Mouse (Mus musculus) kidney, adult 18-20 months (tissue): ENCODE measurements at regions not wholly inside any gene's neighbourhood (a gene's known extent, or its start where the extent isn't known, plus 50 kb on each side); places are given as distances from the start of the nearest gene placed in this dataset.

Experiments
- DNase-seq: peaks from one replicate; pipeline ENCODE4 v3.0.0; 2021

DNA sequence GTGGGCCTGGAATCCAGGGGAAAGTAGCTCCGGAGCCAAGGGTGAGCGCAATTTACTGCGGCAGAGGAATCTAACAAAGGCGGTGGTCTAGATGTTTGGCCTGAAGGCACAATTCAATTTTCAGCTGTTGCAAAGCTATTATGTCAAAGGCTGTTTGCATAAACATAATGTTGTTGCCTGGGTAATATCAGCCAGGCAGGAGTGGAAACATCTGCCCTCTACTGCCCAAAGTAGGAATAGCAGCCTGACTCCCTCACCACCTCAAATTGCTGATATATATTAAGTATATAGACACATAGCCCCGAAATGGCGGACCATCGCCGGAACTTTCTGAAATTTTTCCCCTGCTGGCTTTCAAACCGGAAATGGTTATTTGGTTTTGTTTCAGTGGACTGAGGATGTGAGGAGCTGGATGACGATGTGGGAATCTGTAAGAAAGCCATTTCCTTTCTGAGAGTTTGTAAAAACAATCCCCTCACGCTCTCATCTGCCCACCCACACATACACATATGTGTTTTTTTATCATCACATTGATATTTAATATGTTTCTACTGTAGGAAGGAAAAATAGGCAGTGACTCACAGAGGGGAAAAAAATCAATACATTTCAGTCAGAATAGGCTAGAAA, 173.1 kb upstream of the Clint1 start:
- peak; percentile 65 for DNase-seq

DNA sequence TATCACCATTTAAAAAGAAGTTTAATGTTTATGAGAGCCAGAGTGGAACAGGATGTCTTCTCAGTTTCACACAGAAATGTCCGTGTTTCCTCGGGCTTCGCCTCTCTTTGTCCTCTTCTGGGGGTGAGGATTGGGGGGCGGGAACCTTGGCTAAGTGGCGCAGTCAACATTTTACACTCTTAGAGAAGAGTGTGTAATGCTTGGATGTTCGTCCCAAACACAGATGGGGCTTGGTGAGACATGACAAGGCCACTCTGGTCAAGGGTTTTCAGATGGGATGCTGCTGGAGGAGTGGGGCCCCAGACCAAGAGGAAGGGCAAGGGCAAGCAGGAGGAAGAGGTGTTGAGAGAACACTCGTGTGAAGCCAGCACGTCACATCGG, 172.6 kb upstream of the Clint1 start:
- no peak for DNase-seq

DNA sequence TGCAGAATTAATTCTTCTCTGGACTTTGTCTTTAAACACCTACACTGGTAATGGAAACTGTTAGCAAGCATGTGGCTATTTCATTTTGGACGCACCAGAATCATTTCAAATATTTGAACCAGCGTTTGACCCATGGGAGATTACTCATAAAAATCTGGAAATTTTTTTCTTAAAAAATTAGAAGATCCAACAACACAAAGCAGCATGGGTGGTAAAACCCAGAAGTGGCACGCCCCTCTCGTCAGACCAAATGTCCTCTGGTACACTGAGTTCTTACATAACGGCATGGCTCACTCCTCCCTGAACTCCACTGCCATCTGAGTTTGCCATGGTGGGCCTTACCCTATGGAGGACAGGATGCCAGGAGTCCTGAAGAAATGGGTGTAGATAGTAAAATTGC, 166.3 kb upstream of the Clint1 start:
- DNase-seq, result no peak

DNA sequence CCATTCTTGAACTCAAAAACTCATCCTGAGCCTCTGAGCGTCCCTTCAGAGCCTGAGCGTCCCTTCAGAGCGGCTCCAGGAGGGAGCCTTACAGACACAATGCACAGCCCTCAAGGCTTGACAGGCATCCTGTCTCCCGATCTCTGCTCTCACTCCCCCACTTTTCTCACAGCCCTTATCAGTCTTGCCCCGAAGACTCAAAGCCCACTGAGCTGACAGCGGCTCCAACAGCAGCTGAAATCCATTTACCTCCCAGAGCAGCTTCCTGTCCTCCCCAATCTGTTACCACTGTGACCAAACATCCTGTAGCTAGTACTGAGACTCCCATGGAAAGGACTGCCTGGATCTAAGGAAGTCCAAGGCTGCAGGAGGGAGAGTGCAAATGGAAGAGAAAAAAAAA, 158.6 kb upstream of the Clint1 start:
- DNase-seq, result no peak

DNA sequence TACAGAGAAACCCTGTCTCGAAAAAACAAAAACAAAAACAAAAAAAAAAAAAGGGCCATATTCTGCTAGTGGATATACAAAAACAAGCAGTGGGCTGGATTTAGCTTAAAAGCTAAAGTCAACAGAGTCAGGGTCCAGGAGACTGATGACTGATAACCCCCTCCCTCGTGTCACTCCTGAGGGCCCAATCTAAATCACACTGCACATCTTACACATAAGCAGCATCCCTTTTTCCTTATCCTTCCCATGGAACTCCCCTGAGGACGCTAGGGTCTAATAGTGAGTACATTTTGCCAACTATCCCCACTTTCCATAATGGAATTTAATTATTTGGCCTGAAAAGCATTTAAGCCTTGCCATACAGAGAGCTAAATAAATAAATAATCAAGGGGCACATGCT, 150.3 kb upstream of the Clint1 start:
- DNase-seq, result no peak

DNA sequence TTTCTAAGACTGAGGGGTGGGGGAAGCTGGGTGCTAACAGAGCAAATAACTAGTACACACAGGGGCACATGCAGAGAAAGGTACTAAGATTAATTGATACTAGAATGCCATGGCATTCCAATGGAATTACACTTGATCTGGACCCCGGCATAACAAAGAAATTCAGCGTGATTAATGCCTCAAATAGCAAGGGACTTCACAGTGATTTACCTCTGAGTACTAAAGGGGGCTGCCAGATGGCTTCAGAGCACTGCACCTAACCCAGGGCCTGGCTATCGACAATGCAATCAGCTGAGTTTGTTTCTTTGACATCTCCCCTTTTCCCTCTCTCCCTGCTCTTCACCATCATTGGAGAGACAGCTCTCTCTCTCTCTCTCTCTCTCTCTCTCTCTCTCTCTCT, 148.9 kb upstream of the Clint1 start:
- DNase-seq, result no peak

DNA sequence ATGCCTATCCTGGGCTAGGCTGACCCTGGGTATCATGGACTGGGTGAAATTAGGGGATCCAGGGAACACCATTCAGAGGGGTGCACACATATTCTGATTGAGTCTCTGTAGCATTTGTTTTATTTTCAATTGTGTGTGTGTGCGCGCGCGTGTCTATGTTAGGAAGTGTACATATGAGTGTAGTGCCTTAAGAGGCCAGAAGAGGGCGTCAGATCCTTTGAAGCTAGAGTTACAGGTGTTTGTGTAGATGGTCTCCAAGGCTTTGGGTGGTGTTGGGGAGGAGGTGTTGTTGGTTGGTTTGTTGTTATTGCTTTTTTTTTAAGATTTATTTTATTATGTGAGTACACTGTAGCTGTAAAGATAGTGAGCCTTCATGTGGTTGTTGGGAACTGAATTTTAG, 147.4 kb upstream of the Clint1 start:
- no peak for DNase-seq

DNA sequence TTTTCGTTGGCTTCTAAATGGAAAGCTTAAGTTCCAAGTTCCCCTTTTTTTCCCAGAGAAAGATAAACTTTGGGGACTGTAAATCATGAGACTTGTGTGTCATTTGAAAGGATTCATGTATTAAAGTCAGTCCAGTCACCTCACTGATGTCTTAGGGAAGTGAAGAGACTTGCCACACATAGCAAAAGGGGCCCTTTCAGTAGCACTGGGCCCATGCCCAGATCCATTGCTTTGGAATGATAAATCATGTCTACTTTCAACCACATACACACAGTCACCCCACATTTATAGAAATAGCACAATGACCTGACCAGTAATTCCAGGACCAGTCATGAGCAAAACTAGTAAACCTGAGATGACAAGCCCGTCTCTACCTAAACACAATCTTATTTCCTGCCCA, 133.2 kb upstream of the Clint1 start:
- DNase-seq, result no peak

DNA sequence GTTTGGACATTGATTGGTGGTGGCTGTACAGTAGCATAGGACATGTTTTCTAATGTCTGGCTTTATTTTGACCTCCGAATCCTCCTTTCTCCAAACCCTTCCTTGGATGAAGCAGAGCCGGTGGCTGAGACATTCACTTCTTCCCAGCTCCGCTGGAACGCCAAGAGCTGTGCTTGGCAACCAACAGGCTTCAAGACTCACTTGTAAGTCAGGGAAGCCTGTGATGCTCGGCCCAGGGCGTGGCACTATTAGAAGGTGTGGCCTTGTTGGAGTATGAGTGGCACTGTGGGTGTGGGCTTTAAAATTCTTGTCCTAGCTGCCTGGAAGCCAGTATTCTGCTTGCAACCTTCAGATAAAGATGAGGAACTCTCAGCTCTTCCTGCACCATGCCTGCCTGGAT, 132.0 kb upstream of the Clint1 start:
- DNase-seq, result no peak

DNA sequence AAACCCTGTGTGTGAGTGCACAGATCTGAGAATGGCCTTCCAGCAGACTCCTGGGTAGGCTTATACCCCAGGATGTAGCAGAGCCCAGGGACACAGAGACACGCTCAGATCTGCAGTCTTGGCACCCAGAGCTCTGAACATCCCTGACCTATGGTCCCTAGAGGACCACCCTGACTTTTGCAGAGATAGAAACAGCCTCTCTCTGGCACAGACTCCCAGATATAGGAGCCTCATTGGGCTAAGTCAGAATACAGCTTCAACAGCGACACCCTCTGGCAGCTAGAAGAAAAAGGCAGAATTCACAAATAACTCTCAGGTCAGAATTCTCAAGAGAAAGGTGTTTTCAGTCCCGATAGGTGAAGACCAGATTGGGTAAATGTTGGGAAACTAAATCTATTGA, 115.3 kb upstream of the Clint1 start:
- DNase-seq, result no peak

DNA sequence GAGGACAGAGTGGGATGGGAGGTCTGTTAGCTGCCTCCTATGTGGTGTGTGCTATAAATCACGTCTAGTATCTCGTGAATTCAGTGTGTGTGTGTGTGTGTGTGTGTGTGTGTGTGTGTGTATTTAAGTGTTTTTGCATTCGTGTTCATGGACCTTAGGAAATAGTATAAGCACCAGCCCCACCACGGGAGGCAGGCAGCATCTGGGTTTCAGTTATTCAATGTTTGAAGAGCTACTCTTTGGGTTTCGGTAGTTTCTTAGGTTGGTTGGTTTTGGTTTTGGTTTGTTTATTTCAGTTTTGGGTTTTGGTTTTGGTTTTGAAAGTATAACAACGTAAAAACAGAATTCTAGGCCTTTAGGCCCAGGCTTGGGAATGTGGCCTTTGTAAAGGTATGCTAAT, 113.5 kb upstream of the Clint1 start:
- no peak for DNase-seq

DNA sequence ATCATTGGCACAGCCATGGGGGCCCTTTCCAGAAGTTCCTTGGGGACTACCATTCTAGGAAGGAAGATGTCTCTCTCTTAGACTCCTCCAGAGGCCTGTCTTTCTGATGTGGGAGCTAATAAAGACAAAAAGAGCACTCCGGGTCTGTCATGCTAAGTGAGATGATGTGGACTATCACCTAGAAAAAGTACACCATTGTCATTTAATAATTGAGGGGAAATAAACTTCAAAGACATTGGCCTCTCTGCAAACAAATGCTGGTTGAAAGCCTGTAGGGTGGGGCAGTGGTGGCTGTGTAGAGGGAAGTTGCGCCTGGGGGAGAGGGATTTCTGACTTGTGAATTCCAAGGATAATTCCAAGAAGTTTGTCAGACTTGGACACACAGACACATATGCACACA, 105.9 kb upstream of the Clint1 start:
- no peak for DNase-seq

DNA sequence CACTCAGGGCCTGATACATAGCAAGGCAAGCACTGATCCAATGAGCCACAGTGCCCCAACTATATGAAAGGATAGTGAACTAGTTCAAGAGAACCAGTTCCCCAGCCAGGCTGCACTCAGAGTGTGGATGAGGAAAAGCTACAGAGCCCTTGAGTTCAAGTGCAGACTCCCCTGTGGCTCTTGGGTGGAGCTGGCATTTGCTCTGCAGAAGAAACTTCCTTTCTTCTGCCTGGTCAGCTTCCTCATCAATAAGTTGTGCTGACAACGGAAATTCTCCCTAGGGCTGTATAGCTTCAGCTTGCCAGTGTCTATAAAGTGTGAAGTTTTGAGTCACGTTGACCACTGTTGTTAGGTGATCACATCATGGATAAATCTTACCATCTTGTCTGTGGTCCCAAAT, 101.6 kb upstream of the Clint1 start:
- DNase-seq, result no peak

DNA sequence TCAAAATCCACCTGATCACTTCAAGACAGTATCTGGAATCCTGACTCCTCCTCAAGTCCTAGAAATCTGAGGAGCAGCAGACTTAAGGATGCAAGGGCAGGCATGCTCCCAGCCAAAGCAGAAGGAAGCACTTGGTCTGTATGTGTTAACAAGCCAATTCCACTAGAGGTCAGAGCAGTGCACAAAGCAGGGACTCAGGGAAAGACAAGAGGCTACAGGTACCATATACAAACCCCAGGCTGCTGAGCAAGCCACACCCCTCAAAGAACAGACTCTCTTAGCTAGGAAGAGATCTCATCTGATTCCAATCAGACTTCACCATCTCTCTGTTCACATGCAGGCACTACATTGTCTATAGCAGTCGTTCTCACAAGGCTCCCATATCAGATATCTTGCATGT, 99.6 kb upstream of the Clint1 start:
- DNase-seq, result peak; percentile 35

DNA sequence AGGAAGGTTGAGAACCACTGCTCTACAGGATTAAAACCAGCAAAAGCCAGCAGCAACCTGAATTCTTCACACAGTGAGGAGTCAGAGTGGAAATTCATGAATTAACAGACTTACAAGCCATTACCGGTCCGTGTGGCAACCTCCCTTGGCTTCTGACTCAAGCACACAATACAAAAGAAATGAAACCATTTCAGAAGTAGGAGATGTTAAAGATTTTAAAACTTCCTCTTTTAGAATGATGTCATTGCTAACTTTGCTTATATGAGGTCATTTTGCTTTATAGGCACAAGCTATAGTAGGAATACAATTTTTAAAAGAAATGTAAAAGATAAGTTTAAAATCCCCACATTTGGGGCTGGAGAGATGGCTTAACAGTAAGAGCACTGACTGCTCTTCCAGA, 99.1 kb upstream of the Clint1 start:
- DNase-seq, result no peak

DNA sequence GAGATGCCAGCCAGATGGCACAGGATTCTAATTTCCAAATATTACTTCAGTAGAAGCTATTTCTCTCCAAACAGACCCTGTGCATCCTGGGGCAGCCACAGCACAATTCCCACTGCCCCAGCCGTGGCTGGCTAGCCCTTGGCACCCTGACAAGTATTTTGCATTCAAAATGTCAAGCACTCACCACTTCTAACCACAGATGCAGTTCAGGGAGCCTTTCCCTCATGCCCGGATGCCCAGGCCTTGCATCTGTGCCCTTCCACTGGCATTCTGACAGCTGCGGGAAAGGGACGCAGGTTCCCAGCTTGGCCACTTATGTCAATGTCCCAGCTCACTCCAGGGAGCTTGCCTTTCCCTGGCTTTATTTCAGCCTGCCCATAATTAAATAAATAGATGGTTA, 84.8 kb upstream of the Clint1 start:
- no peak for DNase-seq

DNA sequence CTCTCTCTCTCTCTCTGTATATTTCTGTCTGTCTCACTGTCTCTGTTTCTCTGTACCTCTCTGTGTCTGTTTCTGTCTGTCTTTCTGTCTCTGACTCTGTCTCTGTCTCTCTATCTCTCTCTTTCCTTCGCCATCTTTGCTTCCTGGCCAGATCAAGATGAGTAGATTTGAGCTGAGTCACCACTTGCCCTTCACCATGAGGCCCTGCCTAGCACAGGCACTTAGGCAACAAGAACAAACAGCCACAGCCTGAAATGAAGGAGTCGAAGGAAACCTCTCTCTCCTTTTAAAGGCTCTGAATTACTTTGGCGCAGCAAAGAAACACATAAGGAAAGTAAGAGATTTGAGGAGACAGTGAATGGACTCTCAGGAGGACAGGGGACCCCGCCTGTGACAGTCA, 69.4 kb upstream of the Clint1 start:
- DNase-seq, result no peak

DNA sequence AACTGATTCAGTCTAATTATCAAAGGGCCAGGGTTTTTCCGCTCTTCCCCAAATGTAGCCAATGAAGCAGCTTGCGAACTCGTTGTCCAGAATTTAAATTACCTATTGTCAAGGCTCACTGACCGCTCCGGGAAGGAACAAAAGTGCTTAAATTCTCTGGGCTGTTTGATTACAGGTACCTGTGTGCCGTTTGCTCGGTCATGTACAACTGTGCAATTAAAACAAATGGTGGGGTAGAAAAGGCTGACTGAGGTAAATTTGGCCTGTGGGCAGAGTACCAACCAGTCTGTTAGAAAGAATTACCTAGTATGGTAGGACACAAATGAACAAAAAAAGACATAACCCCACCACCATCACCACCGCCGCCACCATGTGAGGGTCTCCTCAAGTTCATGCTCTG, 66.0 kb upstream of the Clint1 start:
- no peak for DNase-seq

DNA sequence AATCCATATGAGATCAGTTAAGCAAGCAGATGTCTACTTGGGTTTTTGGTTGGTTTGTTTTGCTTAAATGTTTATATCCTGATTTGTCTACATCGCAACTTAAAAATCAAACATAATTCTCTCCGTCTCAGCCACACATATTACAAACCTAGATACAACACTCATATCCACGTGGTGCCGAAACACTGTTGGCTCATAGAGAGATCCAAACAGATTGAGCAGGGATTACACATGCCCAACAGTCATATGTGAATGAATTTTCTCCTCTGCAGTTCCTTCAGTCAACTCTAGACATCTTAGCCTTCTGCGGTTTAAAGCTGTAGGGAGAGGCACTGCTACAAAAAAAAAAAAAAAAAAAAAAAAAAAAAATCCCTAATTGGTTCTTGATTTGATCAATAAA, 64.4 kb upstream of the Clint1 start:
- DNase-seq, result no peak

DNA sequence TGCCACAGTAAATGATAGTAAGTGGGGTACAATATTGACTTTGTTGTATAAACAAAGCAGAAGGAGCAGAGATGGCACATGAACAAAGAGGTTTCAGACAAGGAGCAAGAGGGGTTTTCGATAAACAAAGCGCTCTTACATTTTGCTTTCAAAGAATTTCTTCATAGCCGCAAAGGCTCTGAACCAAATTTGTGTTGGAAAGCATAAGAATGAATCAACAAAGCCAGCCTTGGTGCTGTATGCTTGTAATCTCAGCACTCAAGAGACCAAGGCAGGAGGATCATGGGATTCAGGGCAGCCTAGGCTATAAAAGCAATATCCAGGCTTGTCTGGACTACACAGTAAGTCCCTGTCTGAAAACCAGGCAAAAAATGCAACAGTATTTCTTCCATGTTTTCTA, 62.0 kb upstream of the Clint1 start:
- no peak for DNase-seq

DNA sequence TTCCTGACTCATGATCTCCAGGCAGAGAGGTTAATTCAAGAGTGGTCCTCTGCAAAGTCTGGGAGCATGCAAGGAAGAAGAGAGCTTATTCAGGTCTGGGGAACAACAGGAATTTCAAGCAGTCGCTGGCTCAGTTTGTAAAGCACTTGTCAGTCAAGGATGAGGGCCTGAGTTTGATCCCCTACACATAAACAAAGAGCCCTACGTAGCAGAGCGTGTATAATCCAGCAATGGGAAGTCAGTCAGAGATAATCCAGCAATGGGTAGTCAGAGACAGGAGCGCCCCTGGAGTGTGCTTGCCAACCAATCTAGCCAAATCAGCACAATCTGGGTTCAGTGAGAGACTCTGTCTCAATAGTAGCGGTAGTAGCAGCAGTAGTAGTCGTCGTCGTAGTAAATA, 61.3 kb upstream of the Clint1 start:
- no peak for DNase-seq

DNA sequence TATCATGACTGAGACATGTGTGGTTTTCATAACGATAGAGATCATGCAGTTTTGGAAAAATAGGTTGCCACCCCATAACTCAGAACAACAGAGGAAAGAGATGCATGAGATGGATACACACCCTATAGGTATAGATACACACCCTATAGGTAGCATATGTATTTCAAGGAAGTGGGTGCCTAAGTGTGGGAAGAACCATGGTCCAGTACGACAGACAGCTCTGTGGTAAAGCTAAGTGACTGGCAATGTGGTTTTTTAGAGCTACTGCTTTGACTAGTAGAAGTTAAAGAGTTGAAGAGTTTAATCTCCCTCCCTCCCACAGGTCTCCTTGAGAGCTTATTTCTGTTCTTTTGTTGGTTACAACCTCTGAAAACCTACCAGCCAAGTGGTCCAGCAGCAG, 60.2 kb upstream of the Clint1 start:
- no peak for DNase-seq

DNA sequence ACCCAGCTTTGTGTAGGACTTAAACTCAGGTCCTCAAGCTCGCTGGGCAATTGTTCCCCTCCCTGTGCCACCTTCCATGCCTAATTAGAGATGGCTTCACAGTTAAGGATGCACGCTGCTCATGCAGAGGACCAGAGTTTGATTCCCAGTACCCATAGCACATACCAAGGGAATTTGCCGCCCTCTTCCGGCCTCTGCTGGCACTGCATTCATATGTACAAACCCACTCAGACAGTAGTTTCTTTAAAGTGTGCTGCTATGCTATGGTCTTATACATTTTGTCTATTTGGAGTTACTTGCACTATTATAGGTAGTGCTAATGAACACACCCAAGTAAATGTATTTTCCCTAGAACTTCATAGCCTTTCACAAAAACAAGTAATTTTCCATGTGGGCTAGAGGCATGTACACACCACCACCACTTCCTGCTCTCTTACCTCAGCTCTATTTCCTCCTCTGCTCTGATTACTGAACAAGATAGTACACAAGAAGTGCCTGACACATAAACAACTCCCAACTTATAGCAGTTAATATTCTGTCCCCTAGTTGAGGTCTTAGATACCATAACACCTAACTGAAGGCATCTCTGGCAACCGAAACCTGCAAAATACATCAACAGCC, 57.4 kb upstream of the Clint1 start:
- no peak for DNase-seq

DNA sequence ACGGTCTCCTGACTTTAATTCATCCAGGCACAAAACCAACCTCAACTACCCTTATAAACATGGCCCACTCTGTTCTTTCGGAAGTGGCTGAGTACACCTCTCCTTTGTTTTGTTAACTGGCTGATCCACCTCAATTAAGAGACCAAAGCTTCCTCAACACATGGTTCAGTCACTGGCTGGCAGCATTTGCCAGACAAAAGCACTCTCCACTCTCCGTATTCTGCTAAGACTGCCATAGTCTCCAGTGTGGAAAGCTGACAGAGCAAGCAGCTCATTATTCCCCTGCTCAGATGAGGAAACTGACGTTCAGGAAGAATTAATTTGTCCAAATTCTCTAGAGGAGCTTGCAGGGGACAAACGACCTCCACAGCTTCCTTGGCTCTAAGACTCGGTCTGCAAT, 56.5 kb upstream of the Clint1 start:
- no peak for DNase-seq

DNA sequence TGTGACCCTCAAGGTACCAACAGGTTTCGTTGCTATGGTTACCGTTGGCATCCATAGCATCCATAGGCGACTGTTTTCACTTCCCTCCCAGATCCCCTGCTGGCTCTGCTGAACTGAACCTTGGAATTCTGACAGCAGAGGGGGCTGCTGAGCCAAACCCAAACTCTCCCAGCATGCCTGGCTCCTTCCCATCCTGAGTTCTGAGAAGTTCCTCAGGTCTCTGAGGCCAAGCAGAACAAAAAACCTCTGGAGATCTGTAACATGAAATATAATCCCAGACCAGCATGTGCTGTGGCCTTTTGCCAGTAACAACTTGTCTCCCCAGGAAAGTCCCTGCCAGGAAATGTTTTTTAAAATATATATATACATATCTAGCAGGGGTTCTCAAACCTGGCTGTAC, 56.1 kb upstream of the Clint1 start:
- peak; percentile 86 for DNase-seq
